Mouse (Mus musculus) ES-E14 (cell line): Measurements from ENCODE around the gene Tmem209.

Source experiments
- CHD2 ChIP-seq: IDR thresholded peaks from 2 replicates; pipeline ENCODE4 v1.6.1; 2014; ENCODE audit warnings: mild to moderate bottlenecking, low read depth, low read length, inconsistent platforms
- ZC3H11A ChIP-seq: IDR thresholded peaks from 2 replicates; pipeline ENCODE4 v1.6.1; 2012; ENCODE audit warnings: low read depth, mild to moderate bottlenecking, inconsistent platforms, low read length, borderline replicate concordance

- TF ChIP-seq CHD2: no peak
- no peak for TF ChIP-seq ZC3H11A
Observed at GRCm38 (mm10) chr6:30551644-30552580, 42.3 kb upstream of the Tmem209 start.
